Mouse (Mus musculus): ENCODE results near the gene Erbin.

- TF ChIP-seq CTCF (IDR thresholded peaks at IDR 0.05; ENCODE audit: borderline replicate concordance, insufficient read depth, low read length) = no peak
- TF ChIP-seq POLR2A (IDR thresholded peaks at IDR 0.05; ENCODE audit: low read depth, low read length) = no peak
These were observed 90.6 kb downstream of the Erbin start for GRCm38 (mm10) chr13:103829623-103830135.

Data from embryonic fibroblast, embryonic 13.5 days (primary cell).